Mouse (Mus musculus) gastrocnemius, postnatal 4 days (tissue): ENCODE measurements at regions not wholly inside any gene's neighbourhood (a gene's known extent, or its start where the extent isn't known, plus 50 kb on each side); places are given as distances from the start of the nearest gene placed in this dataset.

Experiments used
- DNase-seq, 2 experiments: peaks; one replicate each; pipeline ENCODE4 v3.0.0; 2021 to 2022; ENCODE audit warnings: low spot score in 2 of 2, mixed read lengths in 2 of 2

DNA sequence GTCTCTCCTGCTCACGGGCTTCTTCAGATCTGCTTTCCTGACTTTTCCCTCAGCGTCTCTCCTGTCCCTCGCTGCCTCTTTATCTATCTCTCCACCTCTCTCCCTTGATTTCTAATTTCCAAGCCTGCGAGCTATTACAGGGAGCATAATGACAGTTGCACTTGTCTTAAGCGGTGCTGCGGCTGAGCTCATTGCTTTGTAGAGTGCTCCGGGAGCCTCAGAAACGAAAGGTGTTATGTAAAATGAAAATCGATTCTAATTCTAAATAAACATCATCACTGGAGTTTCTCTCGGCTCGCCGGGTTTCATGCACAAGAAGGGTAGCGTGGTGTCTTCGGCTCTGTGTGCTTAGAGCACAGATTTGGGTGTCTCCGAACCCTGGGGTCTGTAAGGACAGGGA lies 371.8 kb downstream of the Vrk1 start:
- no peak for DNase-seq

DNA sequence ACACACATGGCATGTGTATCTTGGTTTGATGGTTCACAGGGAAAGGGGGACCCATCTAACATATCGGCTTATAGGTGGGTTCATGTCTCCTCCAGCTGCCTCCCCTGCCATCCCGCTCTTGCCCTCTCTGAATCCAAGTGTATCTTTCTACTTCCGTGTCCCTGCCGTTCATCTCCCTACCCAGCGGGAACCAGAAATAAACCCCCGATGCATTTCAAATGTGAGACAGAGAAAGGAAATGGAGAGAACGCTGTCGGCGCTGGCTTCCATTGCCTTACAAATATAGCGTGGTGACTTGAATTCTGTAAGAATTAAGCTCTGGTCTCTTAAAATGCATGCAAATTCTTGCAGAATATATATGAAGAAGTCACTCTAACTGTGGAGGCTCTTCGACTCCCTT lies 379.2 kb downstream of the Vrk1 start:
- DNase-seq: no peak

DNA sequence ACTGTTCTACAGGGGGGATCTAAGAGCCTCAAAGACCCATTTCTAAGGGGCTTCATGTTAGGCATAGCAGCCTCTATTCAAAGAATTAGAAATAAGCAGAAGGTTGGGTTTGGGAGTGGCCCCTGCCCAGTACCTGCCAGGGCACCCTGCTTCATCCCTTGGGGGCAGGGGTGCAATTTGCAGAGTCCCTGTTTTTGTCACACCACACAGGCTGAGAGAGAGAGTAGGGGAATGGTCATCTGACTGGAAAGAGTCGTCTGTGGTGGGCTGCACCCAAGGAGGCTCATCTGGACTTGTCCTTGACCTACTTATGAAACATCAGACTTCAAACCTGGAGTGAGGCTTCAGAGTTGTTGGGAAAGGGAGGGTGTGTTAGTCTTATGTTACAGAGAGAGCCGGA lies 382.3 kb downstream of the Vrk1 start:
- no peak for DNase-seq

DNA sequence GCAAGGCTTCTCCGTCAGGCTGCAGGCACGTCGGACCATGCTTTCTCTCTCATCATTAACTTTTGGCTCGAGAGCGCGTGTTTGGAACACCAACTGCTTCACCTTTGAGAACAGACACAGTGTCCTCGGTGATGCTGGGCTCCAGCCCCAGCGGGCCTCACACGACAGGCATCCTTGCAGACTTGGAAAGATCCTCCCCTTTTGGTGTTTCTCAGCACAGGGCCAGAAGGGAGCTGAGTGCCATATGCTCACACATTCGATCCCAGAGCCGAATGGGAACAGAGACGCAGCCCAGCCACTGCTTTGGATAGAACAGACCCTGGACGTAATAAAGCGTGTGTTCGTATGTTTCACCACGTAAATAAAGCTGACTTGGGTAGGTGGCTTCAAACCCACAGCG lies 389.1 kb downstream of the Vrk1 start:
- DNase-seq: no peak

DNA sequence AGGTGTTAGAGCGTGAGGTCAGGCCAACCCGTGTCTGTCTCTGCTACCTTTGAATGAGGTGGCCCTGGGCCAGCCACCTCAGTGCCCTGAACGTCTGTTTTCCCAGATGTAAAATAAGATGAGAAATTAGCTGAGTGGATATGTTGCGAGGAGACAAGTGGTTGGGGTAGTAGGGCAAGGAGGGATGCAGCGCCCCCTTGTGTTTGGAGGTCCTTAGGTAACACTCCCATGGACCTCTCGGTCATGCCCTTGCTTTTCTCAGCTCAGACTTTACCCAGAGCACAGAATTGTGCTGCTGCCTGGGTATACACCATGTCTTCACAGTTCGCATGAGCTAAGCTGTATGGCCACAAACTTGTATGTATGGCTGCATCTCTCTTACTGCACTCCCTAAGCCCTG lies 401.0 kb downstream of the Vrk1 start:
- DNase-seq: no peak

DNA sequence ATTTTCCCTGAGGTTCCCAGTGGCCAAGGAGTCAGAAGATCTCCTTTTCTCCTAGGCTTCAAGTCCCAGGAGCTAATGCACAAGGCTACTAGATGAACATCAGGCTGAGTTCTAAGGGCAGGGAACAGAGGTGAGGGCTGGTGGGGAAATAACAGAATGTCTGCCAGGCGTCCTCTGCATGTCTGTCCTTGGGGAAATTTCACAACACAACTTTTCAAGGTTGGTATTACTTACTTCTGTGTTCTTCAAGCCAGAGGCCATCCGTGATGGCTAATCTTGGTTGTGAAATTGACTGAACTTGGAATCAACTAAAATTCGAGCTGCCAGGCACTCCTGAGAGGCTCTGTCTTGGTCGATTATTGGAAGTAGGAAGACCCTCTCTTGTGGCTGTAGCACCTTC lies 416.6 kb downstream of the Vrk1 start:
- no peak for DNase-seq

DNA sequence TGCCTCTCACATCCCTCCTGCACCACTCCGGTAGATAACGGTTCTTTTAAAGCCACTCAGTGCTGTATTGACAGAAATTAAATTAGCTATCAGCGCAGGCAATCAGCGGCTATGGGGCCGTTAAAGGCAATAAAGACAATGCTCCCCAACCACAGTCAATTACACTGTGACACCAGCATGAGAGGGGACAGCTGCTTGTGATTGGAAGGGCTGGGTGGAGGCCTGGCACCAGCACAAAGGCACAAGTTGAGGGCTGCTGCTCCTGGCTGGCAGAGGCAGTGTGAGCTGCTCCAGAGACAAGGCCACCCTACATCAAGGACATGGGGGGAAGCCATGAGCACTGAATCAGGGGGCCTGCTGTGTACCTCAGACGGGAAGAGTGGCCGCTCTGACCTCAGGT lies 420.0 kb downstream of the Vrk1 start:
- DNase-seq: no peak

DNA sequence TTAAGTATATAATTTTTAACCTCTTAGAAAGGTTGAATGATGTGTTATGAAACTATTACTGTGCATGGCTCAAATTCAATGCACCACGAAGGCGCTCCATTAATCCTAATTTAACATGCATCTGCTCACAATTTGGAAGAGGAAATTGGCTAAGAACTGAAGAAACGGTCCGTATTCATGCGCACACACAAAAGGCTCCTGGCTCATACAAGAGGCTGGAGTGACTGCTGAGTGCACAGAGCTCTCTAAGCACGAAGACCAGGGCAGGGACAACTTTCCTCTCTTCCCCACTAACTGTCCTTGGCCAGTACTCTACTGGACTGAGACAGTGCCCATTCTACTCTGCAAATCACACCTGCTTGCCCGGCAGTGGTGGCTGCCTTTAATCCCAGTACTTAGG lies 435.1 kb downstream of the Vrk1 start:
- DNase-seq: no peak

DNA sequence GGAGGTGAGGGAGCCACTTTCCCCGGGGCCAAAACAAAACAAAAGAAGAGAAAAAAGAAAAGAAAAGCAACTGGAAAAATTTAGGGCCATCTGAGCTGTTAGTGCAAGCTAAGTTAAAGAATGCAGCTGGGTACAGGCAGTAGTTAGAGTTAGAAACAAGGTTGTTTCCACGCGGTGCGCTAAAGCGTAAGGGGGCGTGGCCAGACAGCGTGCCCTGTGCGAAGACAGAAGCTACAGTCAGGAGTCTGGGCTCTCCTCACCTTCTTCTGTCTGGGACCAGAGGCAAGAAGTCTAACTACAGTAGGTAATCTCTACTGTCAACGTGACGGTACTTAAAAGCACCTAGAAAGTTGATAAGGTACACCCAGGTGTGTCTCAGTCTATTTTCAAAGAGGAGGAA lies 435.9 kb downstream of the Vrk1 start:
- no peak for DNase-seq

DNA sequence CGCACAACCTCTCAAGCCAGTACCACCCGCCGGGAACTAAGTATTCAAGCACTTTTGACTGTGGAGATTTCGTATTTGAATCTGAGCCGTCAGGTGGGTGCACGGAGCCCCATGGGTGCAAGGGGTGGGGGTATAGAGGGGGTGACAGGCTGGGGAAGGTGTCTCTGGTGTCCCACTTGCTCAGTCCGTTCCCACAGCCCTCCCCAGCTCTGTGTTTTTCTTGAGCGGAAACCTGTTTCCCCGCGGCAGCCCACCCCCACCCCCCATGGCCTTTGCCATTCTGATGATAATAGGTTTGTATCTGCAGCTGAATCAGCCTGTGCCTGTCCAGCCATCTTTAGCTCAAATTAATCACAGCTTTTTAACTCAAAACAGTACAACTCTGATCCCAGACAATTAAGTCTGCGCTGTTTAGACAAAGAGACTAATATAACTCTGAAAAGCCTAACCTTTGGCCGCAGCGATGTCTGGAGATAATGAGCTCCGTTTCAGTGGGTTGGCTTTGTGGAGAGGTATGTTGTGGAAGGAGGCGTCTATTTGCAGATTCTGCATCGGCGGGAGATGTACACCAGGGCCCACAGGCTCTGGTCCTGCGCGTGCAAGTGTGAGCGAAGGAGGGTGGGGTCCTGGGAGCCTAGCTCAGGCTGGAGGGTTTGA lies 437.0 kb downstream of the Vrk1 start:
- no peak for DNase-seq

DNA sequence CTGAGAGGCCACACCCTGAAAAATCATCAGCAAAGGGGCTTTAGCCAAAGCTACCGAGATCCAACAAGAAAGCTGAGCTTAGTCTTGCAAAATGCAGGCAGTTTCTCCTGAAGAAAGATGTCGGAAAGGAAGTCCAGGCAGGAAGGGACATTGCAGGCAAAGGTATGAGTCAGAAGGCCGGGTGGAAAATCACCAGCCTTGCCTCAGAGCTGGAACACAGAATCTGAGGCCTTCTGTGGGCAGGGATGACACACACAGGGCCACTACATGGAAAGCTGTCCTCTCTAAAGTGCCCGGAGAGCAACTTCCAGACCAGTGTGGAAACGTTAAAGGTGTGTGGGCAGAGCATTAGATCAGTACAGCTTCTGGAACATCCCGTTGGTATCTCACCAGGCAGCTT lies 438.5 kb downstream of the Vrk1 start:
- no peak for DNase-seq

DNA sequence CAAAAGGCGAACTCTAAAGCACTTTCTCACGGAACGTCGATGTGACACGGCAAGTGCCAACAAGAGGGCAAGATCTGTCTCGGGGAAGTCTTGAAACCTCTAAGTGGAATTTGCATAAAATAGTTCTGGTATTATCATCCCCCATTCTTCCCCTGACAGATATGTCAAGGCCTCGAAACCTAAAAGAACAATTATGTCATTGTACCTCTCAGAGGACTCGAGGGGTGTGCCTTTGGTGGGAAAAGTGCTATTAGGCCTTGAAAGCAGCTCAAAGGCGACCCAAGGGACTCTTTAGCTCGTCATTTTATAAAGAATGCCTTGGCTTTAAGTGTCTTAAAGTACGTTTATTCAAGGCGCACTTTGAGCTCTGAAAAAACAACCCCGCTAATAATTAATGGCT lies 443.5 kb downstream of the Vrk1 start:
- DNase-seq: no peak

DNA sequence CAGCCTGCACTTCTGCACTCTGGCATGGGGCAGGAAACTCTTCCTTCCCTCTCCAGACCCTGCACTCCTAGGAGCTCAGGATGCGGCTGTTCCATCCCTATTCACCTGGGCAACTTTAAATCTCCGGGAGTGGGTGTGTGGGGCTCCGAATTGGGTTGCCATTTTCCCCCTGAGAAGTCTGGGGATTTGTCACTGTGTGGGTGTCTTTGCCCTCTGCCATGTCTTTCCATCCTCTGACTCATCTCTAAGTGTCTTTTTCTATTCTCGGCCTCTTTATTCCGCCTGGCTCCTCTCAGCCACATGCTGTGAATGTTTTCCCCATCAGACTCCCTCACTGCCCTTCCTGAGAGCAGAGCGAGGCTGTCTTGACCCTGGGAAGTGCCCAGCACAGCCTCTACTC lies 448.2 kb downstream of the Vrk1 start:
- DNase-seq: no peak

DNA sequence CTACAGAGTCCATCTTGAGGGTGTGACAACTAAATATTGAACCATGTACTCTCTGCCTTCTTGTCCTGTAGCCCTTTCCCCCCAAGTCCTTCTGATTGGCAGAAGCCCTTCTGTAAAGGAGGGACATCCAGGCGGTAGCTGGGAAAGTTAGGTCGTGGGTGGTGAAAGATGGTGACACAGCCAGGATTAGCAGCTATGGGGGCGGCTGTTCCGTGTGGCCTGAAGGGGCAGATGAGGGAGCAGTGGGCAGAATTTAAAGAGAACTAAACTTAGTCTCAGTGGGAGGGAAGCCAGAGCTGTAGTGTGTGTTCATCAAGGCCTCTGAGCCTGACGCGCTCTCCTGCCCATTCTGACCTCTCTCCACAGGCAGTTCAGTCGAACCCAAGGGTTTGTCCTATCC lies 450.6 kb downstream of the Vrk1 start:
- DNase-seq: no peak

DNA sequence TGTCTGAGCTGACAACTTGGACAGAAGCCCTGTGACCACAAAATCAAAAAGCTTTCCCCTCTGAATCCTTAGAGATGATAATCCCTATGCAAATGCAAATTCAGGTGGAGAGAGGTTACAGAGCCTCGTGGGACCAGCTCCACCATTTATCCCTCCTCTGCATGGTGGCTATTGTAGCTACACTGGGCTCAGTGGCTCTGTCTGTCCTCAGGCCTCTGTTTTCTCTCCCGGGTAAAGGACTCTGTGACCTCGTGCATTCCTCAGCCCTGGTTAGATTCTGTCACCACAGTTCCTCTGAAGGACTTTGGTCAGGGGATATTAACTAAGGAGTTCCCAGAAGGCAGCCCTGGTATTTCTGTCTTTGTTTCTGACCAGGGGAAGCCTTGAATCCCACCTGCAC lies 452.3 kb downstream of the Vrk1 start:
- no peak for DNase-seq

DNA sequence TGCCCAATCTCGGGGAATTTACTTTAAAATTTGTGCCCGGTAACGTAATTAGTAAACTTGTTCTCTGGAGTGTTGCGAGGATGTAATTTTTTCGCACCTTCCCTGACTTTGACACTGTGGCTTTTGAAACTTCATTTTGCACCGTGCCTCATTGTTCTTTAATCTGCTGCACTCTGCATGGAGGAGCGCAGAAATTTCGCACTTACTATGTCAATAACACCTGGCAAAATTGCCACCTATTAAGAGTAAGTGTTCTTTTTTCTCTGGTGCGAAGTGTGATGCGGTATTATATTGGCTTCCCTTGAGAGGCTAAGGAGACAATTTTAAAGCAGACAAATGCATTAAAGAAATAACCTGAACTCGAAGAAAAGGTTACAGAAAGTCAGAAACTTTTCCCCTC lies 454.7 kb downstream of the Vrk1 start:
- DNase-seq: no peak

DNA sequence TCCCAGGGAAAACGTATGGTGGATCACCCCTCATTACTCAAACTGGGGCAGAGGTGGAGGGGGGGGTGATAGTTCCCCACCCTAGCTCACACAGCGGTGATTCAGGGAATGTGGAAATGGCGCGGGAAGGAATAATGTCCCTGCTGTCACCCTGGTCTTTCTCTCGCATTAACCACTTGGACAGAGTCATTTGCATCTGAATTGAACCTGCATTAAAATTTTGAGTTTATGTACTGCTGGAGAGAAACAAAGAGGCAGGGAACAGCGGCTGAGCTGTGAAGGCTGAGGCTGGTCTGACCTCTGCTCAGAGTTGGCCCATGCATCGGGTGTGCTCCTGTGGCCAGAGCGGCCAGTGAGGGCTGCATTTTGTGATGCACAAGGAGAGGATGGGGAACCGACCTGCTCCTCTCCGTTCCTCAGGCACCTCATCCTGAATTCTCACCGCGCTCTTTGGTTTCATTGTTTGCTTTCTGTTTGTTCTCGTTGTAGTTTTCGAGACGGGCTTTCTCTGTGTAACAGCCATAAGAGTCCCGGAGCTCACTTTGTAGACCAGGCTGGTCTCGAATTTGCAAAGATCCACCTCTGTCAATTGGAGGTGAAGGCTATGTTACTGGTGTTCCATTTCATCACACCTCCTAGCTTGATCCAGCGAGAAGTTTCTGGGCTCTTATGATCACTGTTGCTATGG lies 458.3 kb downstream of the Vrk1 start:
- DNase-seq: no peak

DNA sequence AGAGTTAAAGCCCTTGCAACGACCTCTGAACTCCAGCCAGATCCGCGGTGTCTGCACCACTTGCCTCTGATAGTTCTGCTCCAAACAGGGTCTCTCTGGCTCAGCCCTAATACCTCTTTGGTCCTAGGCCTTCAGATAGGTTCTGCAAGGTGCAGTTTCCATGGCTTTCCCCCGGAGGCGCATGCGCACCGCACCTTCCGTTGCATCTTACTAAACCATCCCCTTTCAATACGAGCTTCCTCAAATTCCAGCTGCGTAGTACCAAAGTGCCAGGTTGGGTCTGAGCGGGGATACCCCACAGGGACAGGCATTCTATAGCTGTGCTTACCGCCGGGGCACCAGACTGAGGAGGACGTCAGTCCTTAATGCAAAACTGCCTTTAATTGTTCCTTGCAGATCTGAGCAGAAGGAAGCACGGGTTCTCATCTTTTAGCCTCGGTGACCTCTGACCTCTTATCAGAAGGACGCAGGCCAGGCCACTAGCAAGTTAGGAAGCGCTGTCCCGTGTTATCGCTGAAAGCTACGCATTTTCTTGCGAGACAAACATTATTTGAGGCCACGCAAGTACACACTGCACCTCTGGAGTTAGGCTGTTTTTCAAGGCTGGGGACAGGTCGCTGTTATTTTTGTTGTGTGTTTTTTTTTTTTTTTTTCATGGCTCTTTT lies 464.6 kb downstream of the Vrk1 start:
- DNase-seq: no peak

DNA sequence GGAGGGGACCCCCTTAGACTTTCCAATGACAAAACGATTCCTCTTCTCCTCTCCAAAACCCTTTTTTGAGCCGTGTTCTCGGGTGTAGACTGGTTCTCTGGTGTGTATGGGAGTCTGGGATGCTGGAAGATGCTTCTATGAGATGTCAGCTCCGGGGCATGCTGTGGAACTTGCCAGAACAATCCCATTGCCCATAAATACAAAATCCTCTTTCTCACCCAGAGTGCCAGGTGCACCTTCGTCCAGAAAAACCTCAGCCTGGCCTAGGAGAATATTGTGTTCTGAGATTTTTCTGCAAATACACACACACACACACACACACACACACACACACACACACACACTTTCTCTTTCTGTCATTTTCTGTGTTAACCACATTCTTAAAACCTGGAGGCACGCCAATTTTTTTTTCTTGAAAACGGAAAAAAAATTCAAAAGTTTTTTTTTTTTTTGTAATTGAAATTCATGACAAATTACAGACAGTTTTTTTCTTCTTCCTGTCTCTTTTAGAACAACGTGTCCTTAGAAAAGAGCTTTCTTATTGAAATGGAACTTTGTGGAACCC lies 465.5 kb downstream of the Vrk1 start:
- DNase-seq: no peak

DNA sequence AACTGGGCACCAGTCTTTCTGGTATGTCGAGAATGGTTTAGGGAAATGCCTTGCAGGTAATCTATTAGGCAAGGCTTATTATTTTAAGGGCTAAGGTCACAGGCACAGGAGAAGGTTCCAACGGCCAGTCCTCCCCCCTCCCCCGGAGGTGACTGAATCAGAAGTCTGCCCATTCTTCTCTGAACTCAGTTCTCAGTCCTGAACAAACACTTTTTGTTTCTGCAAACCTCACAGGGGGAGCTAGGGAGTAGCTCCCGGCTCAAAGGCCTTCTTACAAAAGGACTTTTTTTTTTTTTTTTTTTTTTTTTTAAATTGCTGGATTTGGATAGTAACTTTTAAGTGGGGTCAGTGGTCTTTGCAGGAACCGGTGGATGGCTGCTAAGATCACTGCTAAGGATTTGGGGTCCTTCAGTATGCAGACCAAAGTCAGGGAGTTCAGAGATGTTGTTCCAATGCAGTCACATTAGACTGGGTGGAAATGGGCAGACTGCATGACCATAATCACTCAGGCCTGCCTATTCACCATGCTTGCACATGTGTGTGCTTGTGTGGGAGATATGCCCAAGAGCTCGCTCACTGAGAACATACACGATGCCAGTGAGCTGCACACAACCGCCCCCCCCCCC lies 467.1 kb downstream of the Vrk1 start:
- DNase-seq: no peak

DNA sequence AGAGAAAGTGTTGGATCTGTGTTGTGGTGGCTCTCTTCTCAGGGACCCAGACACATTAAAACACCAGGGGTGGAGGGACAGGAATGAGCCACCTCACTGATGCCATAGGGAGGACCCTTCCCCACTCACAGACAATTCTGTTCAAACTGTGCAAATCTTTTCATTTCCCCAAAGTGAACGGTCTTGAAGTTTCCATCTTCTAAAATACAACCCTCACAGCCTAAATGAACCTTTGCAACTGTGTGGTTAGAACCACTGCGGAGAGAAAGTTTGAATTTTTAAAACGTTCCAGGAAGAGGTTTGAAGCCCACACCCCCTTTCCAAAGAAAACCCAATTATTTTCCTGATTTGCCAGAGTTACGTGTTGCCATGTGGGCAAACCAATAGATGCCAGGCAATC lies 467.7 kb downstream of the Vrk1 start:
- no peak for DNase-seq

DNA sequence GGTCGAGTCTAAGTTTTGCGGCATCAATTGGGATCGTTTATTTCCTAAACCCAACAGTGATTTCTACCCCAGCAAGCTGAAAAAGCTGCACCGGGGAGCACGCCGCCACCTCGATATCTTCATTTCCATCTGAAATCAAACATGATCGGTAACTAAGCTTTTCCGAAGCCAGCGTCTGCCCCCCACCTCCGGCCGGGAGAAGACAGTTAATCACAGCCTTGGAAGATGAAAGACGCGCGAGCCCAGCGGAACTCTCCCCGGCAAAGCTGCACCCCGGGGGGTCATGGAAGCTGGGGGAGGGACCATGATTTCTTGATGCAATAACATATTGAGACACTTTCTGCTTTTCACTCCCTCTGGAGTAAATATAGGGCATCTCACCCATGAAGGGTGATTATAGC lies 468.4 kb downstream of the Vrk1 start:
- no peak for DNase-seq
